Mouse (Mus musculus): ENCODE data around the gene Kif28.

GRCm38 (mm10) chr1:179713367-179713766 is 31.7 kb downstream of the Kif28 start:
- TF ChIP-seq CTCF (IDR thresholded peaks at IDR 0.05; ENCODE audit: insufficient read depth, low read length), result no peak
- no peak for TF ChIP-seq POLR2A (IDR thresholded peaks at IDR 0.05; ENCODE audit: borderline replicate concordance, extremely low read depth, low read depth, low read length)
